Mouse (Mus musculus): Measurements from ENCODE around the gene Cfap77. TPM values are rescaled to one million over a fixed set of nuclear protein-coding genes. Genes with fewer than 3 reads are reported as not detected.
A peak's percentile ranks its signal among the peaks of the same experiment; 100 is the strongest.

Cfap77 gene
- polyA plus RNA-seq, 1 experiment = 0.12 TPM

DNA sequence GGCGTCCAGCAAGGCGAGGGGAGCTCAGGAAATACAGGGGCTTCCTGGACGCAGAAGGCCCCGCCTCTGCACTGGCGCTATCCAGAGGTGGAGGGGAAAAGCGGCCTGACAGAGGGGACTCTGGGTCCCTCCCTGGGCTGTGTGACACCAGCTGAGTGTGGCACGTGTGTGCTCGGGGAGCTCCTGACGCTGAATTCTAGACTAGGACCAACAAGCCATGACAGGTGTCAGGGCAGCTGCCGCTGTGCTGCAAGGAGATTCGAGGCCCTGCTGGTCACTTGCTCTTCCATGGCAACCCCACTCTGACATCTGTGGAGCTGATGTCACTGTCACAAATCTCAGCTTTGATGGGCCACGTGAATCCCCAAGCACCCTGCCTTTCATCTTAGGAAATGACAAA, 60.9 kb downstream of the Cfap77 start:
- Histone ChIP-seq H3K27me3 (ENCODE audit: control insufficient read depth, insufficient read depth, insufficient read length) (peaks cover 33% of the 10 kb centered on the region), H3K79me2 (ENCODE audit: control insufficient read depth, insufficient read depth) (no peaks in the 10 kb centered on the region), H3K36me3 (ENCODE audit: control insufficient read depth, insufficient read depth) (no peaks in the 10 kb centered on the region), H3K79me3 (ENCODE audit: low read depth) (no peaks in the 10 kb centered on the region), H3K4me3 (ENCODE audit: insufficient read depth, poor library complexity, severe bottlenecking) (no peak overlapping the region), H3ac (ENCODE audit: control insufficient read depth, insufficient read length, low read depth) (no peak overlapping the region)
- TF ChIP-seq CTCF (IDR thresholded peaks at IDR 0.05; ENCODE audit: control insufficient read depth, insufficient read depth, insufficient read length) (no peak), USF1 (IDR thresholded peaks at IDR 0.05; ENCODE audit: low read depth) (no peak), MYOD1 (IDR thresholded peaks at IDR 0.05; ENCODE audit: control insufficient read depth, insufficient read length, low read depth) (no peak), FOSL1 (IDR thresholded peaks at IDR 0.05; ENCODE audit: insufficient read depth, low read length, poor library complexity, severe bottlenecking) (no peak), CEBPB (IDR thresholded peaks at IDR 0.05; ENCODE audit: low read depth) (no peak), MAX (IDR thresholded peaks at IDR 0.05) (no peak), MYOG (IDR thresholded peaks at IDR 0.05; ENCODE audit: control insufficient read depth, extremely low read depth, insufficient read length) (no peak)

GRCm38 (mm10) chr2:28988781-28989180, 66.1 kb downstream of the Cfap77 start:
- TF ChIP-seq MYOG (IDR thresholded peaks at IDR 0.05; ENCODE audit: control insufficient read depth, extremely low read depth, insufficient read length) = no peak
- no peak for TF ChIP-seq MAX (IDR thresholded peaks at IDR 0.05)
- TF ChIP-seq USF1 (IDR thresholded peaks at IDR 0.05; ENCODE audit: low read depth) = no peak
- no peak for TF ChIP-seq CTCF (IDR thresholded peaks at IDR 0.05; ENCODE audit: control insufficient read depth, insufficient read depth, insufficient read length)
- no peak for TF ChIP-seq MYOD1 (IDR thresholded peaks at IDR 0.05; ENCODE audit: control insufficient read depth, insufficient read length, low read depth)
- no peak for TF ChIP-seq CEBPB (IDR thresholded peaks at IDR 0.05; ENCODE audit: low read depth)
- no peak for TF ChIP-seq FOSL1 (IDR thresholded peaks at IDR 0.05; ENCODE audit: insufficient read depth, low read length, poor library complexity, severe bottlenecking)
- no peaks in the 10 kb centered on the region for H3K79me2 ChIP-seq (ENCODE audit: control insufficient read depth, insufficient read depth)

DNA sequence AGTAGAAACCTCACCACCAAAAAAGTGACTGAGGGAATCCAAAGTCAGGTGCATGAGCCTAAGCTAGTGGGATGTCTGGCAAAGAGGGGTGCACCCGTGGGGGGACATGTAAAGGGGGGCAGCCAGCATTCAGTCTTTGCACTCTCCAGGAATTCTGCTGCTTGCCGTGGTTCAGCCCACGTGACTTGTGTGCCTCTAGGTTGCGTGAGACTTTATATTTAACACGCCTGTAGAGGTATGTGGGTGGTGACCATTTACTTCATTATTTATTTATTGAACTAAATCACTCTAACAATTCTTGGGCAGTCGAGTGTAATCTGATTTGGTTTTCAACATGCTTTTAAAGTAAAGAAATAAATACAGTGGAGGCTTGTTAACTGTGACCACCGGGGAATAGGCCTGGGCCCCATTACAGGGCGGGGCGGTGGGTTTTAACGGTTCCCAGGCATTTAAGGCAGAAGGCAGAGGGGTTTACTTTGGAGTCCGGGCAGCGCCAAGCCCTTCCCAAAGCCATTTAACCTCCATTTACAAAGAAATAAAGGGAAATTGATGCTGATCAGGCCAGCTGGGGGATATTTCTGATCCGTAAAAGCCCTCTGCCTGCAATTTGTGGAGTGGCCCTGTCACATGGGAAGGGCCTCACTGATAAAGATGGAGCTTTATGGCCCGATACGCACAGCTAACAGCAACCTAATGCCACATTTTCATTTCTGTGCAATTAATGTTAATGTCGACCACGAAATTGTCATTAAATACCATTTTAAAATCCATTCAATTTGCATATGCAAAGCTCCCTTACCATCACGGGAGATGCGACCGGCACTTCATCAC, 74.6 kb downstream of the Cfap77 start:
- no peak for TF ChIP-seq FOSL1 (IDR thresholded peaks at IDR 0.05; ENCODE audit: insufficient read depth, low read length, poor library complexity, severe bottlenecking)
- TF ChIP-seq USF1 (IDR thresholded peaks at IDR 0.05; ENCODE audit: low read depth) = peak; percentile 5
- Histone ChIP-seq H3K27me3 (ENCODE audit: control insufficient read depth, insufficient read depth, insufficient read length) (peaks cover 6% of the 10 kb centered on the region), H3K4me3 (ENCODE audit: insufficient read depth, poor library complexity, severe bottlenecking) (no peak overlapping the region), H3K79me2 (ENCODE audit: control insufficient read depth, insufficient read depth) (no peaks in the 10 kb centered on the region), H3K79me3 (ENCODE audit: low read depth) (no peaks in the 10 kb centered on the region), H3K36me3 (ENCODE audit: control insufficient read depth, insufficient read depth) (no peaks in the 10 kb centered on the region), H3ac (ENCODE audit: control insufficient read depth, insufficient read length, low read depth) (no peak overlapping the region)

More at GRCm38 (mm10) chr2:28988781-28989180, 66.1 kb downstream of the Cfap77 start:
- H3K36me3 ChIP-seq (ENCODE audit: control insufficient read depth, insufficient read depth) = no peaks in the 10 kb centered on the region
- no peak overlapping the region for H3K4me3 ChIP-seq (ENCODE audit: insufficient read depth, poor library complexity, severe bottlenecking)
- H3K79me3 ChIP-seq (ENCODE audit: low read depth) = no peaks in the 10 kb centered on the region
- H3ac ChIP-seq (ENCODE audit: control insufficient read depth, insufficient read length, low read depth) = no peak overlapping the region
- H3K27me3 ChIP-seq (ENCODE audit: control insufficient read depth, insufficient read depth, insufficient read length) = peaks cover 21% of the 10 kb centered on the region

GRCm38 (mm10) chr2:28978461-28978860, 76.4 kb downstream of the Cfap77 start:
- H3K27me3 ChIP-seq (ENCODE audit: control insufficient read depth, insufficient read depth, insufficient read length) = no peaks in the 10 kb centered on the region
- H3K79me3 ChIP-seq (ENCODE audit: low read depth) = no peaks in the 10 kb centered on the region
- H3ac ChIP-seq (ENCODE audit: control insufficient read depth, insufficient read length, low read depth) = no peak overlapping the region
- no peak overlapping the region for H3K4me3 ChIP-seq (ENCODE audit: insufficient read depth, poor library complexity, severe bottlenecking)
- TF ChIP-seq CEBPB (IDR thresholded peaks at IDR 0.05; ENCODE audit: low read depth) = no peak
- TF ChIP-seq MYOG (IDR thresholded peaks at IDR 0.05; ENCODE audit: control insufficient read depth, extremely low read depth, insufficient read length) = no peak
- H3K79me2 ChIP-seq (ENCODE audit: control insufficient read depth, insufficient read depth) = no peaks in the 10 kb centered on the region
- H3K36me3 ChIP-seq (ENCODE audit: control insufficient read depth, insufficient read depth) = no peaks in the 10 kb centered on the region

GRCm38 (mm10) chr2:28976635-28977034, 78.2 kb downstream of the Cfap77 start:
- H3K27me3 ChIP-seq (ENCODE audit: control insufficient read depth, insufficient read depth, insufficient read length) = no peaks in the 10 kb centered on the region
- TF ChIP-seq MAX (IDR thresholded peaks at IDR 0.05) (peak; percentile 30), USF1 (IDR thresholded peaks at IDR 0.05; ENCODE audit: low read depth) (no peak), CTCF (IDR thresholded peaks at IDR 0.05; ENCODE audit: control insufficient read depth, insufficient read depth, insufficient read length) (peak; percentile 97)
- H3K79me3 ChIP-seq (ENCODE audit: low read depth) = no peaks in the 10 kb centered on the region
- H3K4me3 ChIP-seq (ENCODE audit: insufficient read depth, poor library complexity, severe bottlenecking) = no peak overlapping the region
- H3K79me2 ChIP-seq (ENCODE audit: control insufficient read depth, insufficient read depth) = no peaks in the 10 kb centered on the region
- H3ac ChIP-seq (ENCODE audit: control insufficient read depth, insufficient read length, low read depth) = no peak overlapping the region
- no peaks in the 10 kb centered on the region for H3K36me3 ChIP-seq (ENCODE audit: control insufficient read depth, insufficient read depth)

DNA sequence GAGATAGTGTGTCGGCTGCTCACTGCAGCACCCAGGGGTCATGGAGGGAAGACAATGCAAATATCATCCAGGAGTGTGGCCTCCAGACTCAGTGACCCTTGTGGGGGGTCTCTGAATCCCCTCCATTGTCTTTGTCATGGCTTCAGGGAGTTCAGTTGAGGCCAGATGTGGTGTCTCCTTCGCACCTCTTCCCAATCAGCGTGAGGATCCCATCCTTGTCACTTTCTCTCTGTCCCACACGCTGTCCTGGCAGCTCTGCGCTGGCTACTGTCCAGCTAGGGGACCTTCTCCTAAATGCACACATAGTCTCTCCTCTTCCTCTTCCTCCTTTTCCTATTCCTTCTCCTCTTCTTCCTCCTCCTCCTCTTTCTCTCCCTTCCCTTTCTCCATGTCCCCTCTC, 79.3 kb downstream of the Cfap77 start:
- H3K79me3 ChIP-seq (ENCODE audit: low read depth) = no peaks in the 10 kb centered on the region
- H3ac ChIP-seq (ENCODE audit: control insufficient read depth, insufficient read length, low read depth) = no peak overlapping the region
- no peaks in the 10 kb centered on the region for H3K27me3 ChIP-seq (ENCODE audit: control insufficient read depth, insufficient read depth, insufficient read length)
- no peaks in the 10 kb centered on the region for H3K79me2 ChIP-seq (ENCODE audit: control insufficient read depth, insufficient read depth)
- no peaks in the 10 kb centered on the region for H3K36me3 ChIP-seq (ENCODE audit: control insufficient read depth, insufficient read depth)
- no peak overlapping the region for H3K4me3 ChIP-seq (ENCODE audit: insufficient read depth, poor library complexity, severe bottlenecking)
- TF ChIP-seq MYOD1 (IDR thresholded peaks at IDR 0.05; ENCODE audit: control insufficient read depth, insufficient read length, low read depth) = no peak
- no peak for TF ChIP-seq MAX (IDR thresholded peaks at IDR 0.05)
- TF ChIP-seq MYOG (IDR thresholded peaks at IDR 0.05; ENCODE audit: control insufficient read depth, extremely low read depth, insufficient read length) = no peak
- no peak for TF ChIP-seq USF1 (IDR thresholded peaks at IDR 0.05; ENCODE audit: low read depth)
- TF ChIP-seq CTCF (IDR thresholded peaks at IDR 0.05; ENCODE audit: control insufficient read depth, insufficient read depth, insufficient read length) = no peak
- TF ChIP-seq FOSL1 (IDR thresholded peaks at IDR 0.05; ENCODE audit: insufficient read depth, low read length, poor library complexity, severe bottlenecking) = no peak
- TF ChIP-seq CEBPB (IDR thresholded peaks at IDR 0.05; ENCODE audit: low read depth) = no peak
